Mouse (Mus musculus) left cerebral cortex, postnatal 25 days (tissue): Measurements from ENCODE around the gene Lgals3bp. TPM values are rescaled to one million over a fixed set of nuclear protein-coding genes. Genes with fewer than 3 reads are reported as not detected.
"Not testable (repeated sequence)": the region's sequence is repeated elsewhere in the genome, so short reads cannot be mapped to it uniquely, and the experiment has no call there.

ENCODE experiments used
- DNase-seq, 2 experiments: peaks; one replicate each; pipeline ENCODE4 v3.0.0; 2022; ENCODE audit warnings: low spot score in 2 of 2, mixed read lengths in 1 of 2
- intact Hi-C: fragments of 180-260 bp; cut with DNase I; formaldehyde crosslinking; loops from one replicate; pipeline ENCODE4 v1.15.1; 2025
- total RNA-seq, 2 experiments: library from RNA; stranded (reverse); gene quantifications; 2 replicates each; pipeline ENCODE4 v1.2.3; 2021

Gene Lgals3bp
- total RNA-seq, 2 experiments from 2014 or later: 14.2 to 15.2 TPM

DNA sequence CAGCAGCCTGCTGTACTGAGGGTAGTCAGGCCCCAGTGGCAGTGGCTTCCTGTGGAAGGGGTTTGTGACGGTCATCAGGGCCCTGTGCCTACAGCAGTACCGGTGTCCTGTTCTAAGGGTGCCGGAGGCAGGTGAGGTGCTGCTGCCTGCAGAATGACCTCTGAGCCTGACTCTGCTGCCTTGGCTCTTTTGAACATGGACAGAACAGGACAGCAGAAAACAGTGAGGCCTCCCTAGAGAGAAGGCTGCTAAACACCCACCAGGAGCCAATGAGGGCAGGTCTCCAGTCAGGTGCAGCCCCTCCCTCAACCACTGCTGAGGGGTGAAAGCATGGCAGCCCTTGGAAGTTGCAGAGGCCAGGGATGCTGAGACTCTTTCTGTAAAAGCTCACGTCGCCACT, 4.6 kb upstream of the Lgals3bp start:
- intact Hi-C loops: no loop called here
- no peak for DNase-seq

DNA sequence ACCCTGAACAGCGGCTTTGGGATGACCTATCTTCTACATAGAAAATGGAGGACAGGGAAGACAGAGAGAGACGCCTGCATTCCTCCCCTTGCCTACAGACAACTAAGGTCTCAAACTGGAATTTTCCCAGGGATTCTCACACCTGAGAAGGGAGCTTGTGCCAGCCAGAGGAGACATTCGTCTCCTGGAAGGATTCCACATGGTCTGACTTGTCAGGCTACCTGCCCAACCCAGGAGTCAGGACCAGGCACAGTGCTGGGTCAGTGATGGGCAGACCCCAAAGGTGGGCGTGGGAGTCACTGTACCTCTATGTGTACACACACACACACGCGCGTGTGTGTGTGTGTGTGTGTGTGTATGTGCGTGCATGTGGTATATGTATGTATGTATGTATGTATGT, 3.4 kb upstream of the Lgals3bp start:
- intact Hi-C loops: no loop called here
- DNase-seq: no peak

DNA sequence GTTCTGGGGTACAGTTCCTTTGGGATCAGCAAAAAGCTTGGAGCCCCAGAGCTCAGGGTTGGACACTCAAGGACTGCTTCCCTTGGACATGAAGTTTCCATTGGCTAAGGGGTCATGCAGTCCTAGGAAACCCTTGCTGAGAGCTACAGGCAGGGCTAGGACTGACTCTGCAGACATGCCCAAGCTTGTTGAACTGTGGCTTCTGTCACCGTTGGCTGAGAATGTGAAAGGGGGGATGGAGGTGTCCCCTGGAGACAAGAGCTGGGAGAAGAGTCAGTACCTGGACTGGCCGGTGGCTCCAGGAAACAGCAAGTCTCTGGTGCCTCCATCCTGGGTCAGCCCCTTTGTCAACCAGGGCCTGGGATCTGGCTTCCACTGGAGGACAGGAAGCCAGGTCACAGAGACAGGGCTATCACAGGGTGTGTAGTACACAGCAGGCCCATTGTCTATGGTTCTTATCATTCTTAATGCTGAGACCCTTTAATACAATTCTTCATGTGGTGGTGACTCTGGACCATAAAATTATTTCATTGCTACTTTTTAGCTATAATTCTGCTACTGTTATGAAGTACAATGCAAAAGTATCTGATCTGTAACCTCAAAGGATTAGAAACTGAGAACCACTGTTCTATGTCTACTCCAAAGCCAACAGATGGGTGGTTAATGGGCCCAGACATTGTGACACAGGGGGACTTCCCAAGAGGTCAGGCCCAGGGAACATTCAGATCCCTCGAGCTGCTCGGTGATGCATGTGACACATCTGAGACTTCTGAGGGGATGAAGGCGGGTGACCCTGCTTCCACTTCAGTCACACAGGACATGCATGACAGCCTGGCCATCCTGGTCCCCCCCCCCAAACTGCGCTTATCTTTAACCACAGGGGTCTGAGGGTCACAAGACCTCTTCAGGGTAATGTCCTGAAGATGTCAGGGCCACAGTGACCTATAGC, 2.3 kb upstream of the Lgals3bp start:
- no peak for DNase-seq
- intact Hi-C loops: no loop called here

DNA sequence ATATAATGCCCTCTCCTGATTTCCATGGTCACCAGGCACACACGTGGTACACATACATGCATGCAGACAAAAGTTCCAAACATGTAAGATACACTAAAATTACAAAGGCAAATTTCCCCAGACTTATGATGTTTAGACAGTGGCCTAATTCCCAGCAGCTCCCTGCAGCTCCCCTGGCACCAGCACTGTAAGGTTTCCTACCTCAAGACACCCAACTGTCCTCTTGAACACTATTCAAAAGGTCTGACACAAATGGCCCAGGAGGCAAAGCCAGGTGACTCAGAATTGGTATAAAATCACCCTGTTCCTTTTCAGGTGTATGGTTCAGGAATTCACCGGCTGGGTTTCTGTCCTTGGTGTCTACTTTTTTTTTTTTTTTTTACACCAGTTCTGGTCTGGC, 1.3 kb upstream of the Lgals3bp start:
- DNase-seq: no peak
- intact Hi-C loops: no loop called here

DNA sequence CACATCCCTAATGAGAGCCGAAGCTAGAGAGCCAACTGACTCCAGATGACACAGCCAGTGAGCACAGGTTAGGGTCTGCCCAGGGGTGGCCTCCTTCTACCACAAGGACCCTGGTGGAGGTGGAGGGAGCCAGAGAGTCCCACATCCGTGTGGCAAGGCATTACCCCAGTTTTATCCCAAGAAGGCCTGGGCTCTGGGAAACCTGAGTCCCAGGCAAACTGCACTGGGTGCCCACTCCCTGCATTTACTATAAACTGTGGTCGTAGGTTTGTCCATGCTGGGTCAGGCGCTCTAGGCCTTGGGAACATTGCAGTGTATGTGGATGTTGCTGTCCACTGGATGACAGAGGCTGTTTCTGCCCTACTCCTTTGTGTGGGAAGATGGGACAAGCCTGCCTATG, 697 bp downstream of the Lgals3bp start:
- intact Hi-C loops: no loop called here
- DNase-seq: no peak

DNA sequence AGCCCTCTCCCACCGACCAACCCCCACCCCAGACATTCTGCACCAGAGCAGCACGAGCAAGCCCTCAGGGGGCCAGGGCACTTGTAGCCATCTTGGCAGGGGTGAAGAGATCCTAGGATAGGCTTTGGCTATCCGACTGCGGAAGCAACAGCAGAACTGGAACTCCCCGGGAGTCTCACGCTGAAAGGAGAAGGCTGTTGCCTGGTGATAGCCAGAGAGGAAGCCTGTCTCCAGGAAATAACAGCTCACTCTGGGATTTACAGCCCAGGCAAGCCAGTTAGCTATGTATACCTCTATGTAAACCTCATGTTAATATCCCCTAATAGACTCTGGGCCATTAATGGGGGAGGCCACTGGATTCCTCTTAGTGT, 1.3 kb downstream of the Lgals3bp start:
- intact Hi-C loops: no loop called here

DNA sequence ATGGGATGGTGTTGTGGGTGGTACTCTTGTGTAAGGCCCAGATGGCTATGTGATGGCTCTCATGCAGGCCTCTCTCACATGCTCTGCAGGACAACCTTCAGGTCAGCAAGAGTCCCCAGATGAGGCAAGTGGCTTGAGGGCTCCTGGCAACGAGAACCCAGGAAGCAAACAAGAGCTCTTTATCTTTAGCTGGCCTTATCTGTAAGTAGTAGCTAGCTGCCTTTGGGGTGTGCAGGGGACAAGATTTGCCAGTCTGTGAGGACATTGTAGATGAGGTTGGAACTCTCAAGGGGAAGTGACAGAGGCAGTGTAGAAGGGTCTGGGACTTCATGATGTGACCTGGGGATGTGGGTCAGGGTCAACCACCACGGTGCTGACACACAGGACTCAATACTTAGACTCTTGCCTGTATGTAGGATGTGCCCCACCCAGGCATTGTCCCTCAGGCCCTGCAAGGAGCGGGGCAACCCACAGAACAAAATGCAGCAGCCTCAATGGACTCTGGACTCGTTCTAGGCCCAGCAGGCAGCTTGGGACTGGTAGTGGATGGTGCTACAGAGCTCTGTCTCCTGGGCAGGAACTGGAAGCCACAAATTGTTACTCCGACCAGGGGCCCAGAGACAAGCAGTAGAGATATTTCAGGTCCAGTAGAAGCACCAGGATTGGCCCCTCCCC, 1.9 kb downstream of the Lgals3bp start:
- DNase-seq: no peak
- intact Hi-C loops: no loop called here

More for the DNA sequence above, 1.3 kb downstream of the Lgals3bp start:
- DNase-seq: no peak

DNA sequence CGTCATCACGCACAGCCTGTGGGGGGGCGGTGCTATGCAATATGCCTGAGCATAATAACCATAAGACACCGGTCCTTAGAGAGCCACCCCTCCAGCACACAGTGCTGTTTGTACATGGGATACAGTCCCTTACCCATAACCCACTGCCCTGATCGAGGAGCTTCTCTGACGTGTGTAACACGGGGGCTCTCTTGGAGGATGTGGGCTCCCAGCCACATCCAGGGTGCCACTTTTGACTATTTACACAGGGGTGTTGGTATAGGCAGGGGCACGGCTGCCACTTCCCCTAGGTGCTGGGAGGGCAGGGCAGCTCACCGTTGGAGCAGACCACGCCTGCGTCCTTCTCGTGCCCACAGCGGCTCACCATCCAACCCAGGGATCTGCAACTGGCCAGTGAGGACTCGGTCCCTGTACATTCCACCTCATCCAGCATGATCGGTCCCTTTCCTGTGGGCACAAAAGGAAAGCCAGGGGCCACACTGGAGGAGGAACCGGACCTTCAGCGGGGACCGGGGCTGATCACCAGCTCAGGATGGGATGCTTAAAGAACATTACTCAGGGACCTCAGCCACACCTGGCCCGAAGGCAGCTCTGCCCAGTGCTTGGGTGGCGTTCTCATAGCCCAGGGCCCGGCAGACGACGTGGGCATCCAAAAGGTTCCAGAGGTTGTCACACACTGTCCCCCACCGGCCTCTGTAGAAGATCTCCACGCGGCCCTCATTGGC, 3.9 kb downstream of the Lgals3bp start:
- intact Hi-C loops: no loop called here
- no peak for DNase-seq

DNA sequence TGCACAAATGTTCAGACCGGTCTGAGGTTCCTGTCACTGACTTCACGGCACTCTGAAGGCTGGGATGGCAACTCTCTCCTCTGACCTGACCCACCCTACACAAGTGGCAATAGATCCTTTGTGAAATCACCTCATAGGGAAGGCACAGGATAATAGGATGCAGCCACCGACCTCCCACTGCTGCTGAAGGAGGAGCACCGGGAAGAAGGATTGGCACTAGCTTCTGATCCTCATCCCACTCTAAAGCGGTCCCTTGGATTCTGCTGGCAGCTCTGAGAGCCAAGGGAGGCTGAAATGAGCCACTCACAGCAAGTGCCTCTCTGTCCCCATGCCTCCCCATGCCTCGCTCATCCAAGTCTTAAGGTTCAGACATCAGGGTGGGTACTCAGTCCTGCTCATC, 7.4 kb downstream of the Lgals3bp start:
- intact Hi-C loops: no loop called here
- DNase-seq: no peak

DNA sequence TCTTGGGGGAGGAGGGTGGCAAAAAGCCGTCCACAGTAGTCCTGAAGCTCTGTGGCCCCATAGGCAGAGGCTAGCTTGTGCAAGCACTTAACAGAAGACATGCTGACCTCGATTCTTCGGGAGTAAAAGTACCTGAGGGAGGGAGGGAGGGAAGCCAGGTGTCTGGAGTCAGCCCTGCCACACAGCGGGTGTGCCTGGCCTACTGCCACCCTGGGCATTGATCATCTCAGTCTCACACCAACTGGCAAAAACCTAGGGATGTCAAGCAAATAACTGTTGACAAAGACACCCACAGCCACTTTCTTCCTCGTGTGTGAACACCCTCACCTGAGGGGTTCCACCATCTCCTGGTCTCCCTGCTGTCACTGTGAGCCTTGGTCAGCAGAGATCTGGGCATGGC, 7.9 kb downstream of the Lgals3bp start:
- intact Hi-C loops: no loop called here
- no peak for DNase-seq

DNA sequence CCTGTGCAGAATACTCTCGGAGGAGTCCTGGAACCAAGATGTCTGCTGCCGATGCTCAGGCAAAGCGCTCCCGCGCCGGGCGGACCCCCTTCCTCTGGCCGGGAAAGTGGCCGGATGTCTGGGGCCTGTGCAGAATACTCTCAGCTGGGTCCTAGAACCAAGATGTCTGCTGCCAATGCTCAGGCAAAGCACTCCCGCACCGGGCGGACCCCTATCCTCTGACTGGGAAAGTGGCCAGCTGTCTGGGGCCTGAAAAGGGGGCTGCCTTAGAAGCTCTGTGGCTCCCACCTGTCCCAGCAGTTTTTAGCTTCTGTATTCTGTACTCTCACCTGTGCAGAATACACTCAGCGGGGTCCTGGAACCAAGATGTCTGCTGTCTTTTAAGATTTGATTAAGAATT, 14.1 kb downstream of the Lgals3bp start:
- intact Hi-C loops, DNase-seq: not testable (repeated sequence)

DNA sequence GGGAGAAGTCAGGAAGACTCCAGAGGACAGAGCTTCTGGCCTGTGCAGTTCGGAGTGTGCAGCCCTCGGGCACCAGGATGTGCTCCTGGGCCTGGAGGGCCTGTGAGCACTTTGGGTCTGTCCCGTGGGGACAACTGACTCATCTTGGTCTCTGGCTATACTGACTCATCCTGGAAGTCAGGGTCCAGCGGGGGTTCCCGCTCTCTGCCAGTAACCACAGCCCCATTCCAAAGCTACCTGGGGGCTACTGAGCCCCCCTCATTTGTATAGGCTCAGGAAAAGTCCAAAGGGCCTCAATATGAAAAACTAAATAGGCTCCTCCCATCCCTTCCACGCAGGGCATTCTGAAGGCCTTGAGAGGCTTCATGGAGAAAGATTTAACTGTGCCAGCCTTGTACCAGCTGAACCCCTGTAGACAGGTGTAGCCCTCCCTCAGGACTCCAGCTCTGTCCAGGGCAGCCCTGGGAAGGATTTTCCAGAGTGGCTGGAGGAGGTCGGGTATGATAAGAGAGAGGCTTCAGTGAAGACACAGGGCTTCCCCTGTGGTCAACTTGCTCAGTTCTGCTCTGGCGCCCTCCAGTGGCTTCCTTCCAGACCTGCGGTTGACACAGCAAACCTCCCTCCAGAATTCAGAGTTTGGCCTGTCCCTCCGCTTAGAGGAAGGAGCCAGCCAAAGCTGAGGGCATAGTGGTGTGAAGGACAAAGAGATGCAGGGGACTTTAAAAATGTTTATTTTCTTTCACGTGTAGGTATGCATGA, 22.5 kb downstream of the Lgals3bp start:
- intact Hi-C loops: loop anchor here (1.0 to 10.0 kb wide), 2 partner anchors 62 to 295 kb away; no protein-coding TSS in a partner anchor
- peak; percentile 77 to 83 for DNase-seq

DNA sequence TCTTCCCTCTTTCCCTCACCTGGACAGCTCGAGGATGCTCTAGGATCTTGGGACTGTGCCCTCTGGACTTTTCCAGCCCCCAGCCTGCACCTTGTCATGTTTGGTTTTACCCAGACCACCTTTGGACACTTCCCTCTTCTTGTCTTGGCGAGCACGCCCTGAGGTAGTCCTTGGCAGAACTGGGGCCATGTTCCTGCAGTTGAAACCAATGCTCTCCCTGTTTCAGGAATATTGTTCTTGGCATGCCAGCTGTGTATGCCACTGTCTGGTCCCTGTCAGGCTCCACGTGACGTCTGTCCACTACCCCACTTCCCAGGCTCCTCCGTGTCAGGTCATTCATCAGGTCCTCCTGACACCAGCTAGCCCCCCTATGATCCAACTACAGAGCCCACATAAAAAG, 23.2 kb downstream of the Lgals3bp start:
- DNase-seq: no peak
- intact Hi-C loops: loop anchor here (1.0 to 10.0 kb wide), 2 partner anchors 61 to 294 kb away; no protein-coding TSS in a partner anchor

DNA sequence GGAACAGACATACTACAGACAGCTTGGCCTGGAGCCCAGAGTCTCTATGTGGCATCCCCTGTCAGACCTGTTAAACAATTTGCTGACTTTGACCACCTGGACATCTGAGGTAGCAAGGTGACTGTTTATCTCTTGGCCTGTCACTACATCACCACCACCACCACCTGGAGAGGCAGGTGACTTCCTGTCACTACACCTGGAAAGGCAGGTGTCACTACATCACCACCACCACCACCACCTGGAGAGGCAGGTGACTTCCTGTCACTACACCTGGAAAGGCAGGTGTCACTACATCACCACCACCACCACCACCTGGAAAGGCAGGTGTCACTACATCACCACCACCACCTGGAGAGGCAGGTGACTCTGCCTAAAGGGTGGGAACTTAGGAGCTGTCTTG, 25.6 kb downstream of the Lgals3bp start:
- intact Hi-C loops: loop anchor here (10.0 kb wide), 1 partner anchor 292 kb away; no protein-coding TSS in a partner anchor
- not testable (repeated sequence) for DNase-seq

DNA sequence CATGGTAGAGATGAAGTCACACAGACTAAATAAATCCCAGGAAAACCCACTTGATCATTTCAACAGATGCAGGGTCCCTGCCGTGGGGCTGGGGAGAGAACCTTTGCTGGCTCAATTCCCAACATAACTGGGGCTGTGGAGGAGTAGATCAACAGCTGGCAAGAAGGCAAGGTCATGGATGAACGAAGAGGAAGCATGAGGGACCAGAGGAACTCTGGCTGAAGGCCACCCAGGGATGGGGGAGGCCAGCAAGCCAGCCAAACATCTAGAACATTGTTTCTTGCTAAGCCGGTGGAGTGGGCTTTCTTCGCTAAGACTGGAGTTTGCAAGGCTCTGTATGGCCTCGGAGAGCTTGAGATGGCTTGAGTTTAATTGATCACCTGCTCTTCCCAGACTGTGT, 26.0 kb downstream of the Lgals3bp start:
- DNase-seq: no peak
- intact Hi-C loops: loop anchor here (10.0 kb wide), 1 partner anchor 291 kb away; no protein-coding TSS in a partner anchor

DNA sequence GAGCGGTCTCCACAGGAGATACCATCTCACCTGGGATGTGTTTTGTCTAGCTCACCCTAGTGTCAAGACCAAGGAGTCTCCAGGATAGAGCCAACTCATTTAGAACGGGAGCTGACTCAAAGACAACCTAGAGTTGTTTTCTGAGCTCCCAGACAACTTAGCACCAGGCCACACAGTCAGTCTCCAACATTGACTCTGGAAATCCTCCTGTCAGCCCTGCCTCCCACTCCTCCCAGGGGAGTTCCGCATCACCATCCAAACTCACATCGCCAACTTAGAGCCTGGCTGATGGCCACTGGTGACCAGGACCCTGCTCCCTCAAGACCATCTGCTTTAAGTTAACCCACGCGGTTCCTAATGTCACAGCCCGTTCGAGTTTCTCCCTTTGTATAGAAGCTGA, 26.4 kb downstream of the Lgals3bp start:
- no peak for DNase-seq
- intact Hi-C loops: loop anchor here (10.0 kb wide), 1 partner anchor 291 kb away; no protein-coding TSS in a partner anchor

DNA sequence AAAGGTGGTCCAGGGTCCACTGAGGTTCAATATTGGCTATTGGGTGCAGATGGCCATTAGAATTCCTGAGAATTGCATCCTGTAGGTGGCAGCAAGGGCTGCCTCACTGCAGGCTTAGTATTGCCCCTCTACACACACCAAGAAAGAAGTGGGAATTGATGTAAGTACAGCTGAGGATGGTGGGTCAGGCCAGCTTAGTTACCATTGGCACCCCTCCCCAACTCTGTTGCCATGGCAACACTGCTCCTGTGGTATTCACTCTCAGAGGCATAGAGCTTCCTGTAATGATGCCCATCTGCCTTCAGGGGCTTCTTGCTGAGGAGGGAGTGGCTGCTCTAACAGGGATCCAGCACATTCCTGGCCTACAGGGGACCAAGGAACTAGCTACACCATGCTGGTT, 26.9 kb downstream of the Lgals3bp start:
- no peak for DNase-seq
- intact Hi-C loops: loop anchor here (10.0 kb wide), 1 partner anchor 290 kb away; no protein-coding TSS in a partner anchor

DNA sequence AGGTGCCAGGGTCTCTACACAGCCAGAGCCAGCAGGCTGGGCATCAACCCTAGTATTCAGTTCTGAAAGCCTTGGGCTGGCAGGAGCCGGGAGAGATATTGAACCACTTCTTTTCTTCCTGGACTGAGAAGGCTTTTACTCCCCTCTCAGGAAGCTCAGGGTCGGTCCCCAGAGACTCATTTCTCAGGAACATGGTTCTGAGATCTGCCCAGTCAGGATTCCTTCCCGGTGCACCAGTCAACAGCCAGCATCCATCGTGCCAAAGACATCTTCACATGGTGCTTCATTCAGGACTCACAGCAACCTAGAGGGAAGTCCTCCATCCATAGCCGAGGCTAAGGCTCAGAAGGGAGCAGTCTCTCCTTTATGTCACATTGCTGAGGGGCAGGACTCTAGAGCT, 27.4 kb downstream of the Lgals3bp start:
- intact Hi-C loops: loop anchor here (10.0 kb wide), 1 partner anchor 290 kb away; no protein-coding TSS in a partner anchor
- DNase-seq: no peak

DNA sequence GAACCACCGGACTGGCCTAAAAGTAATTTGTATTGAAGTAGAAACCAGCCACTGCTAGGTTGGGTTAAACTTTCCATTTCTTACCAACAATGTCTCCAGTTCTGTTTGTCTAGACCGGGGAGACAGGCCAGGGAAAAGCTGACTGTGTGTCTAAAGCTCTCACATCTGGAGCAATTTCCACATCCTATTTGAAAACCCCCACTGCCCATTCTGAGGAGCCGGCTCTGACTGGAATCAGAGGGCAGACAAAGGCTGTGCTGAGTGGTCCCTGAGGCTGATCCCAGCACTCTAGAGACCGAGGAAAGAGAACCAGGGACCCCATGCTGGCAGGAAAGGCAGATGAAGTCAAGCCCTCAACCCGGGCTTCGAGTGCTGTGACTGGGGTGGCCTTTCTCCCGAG, 29.3 kb downstream of the Lgals3bp start:
- intact Hi-C loops: loop anchor here (10.0 kb wide), 1 partner anchor 288 kb away; no protein-coding TSS in a partner anchor

More for the DNA sequence above, 29.3 kb downstream of the Lgals3bp start:
- DNase-seq: no peak
